Mouse (Mus musculus) megakaryocyte, adult 5-6 weeks (primary cell): ENCODE measurements around the gene Slit1. TPM values are rescaled to one million over a fixed set of nuclear protein-coding genes. Genes with fewer than 3 reads are reported as not detected.

ENCODE experiments used
- ATAC-seq: 2 replicates; pipeline ENCODE4 v1.8.0; 2016; ENCODE audit warnings: mild to moderate bottlenecking, inconsistent platforms; ENCODE audit not compliant: poor library complexity, severe bottlenecking
- total RNA-seq, 2 experiments: library from RNA; stranded (forward) in 1 of 2; stranded (reverse) in 1 of 2; fragments of 153-499, 151-499 nt in 1 of 2; fragments of 221-1000, 200-1000 nt in 1 of 2; gene quantifications; 2 replicates each; pipeline versions ENCODE4 v1.2.3 to v1.2.4; 2015 to 2017

Slit1 gene
- total RNA-seq, 2 experiments from 2014 or later = 0.29 TPM; not detected in 1

- no peak for ATAC-seq
Measured at GRCm38 (mm10) chr19:41556981-41557380, 186.5 kb downstream of the Slit1 start.

Other genes with a start within 250 kb of the Slit1 start
- gene Gm340, start 161.3 kb downstream of the Slit1 start, total RNA-seq (2015) = 9.5 and 11.2 TPM in 2 replicates
- 7.6 and 10.8 TPM in 2 replicates for gene Gm340, start 161.3 kb downstream of the Slit1 start, total RNA-seq (2017)
- 48.5 and 50.3 TPM in 2 replicates for gene Arhgap19, start 58.4 kb upstream of the Slit1 start, total RNA-seq (2015)
- 62.7 and 65.3 TPM in 2 replicates for gene Arhgap19, start 58.4 kb upstream of the Slit1 start, total RNA-seq (2017)
- gene Frat1, start 86.3 kb upstream of the Slit1 start, total RNA-seq (2015) = 5.2 and 6.3 TPM in 2 replicates
- 6.1 and 6.3 TPM in 2 replicates for gene Frat1, start 86.3 kb upstream of the Slit1 start, total RNA-seq (2017)
- 7.7 and 9.5 TPM in 2 replicates for gene Frat2, start 104.5 kb upstream of the Slit1 start, total RNA-seq (2015)
- 9.2 and 9.4 TPM in 2 replicates for gene Frat2, start 104.5 kb upstream of the Slit1 start, total RNA-seq (2017)
- gene Rrp12, start 152.5 kb upstream of the Slit1 start, total RNA-seq (2015) = 2.3 and 3.4 TPM in 2 replicates
- 4.6 and 5.1 TPM in 2 replicates for gene Rrp12, start 152.5 kb upstream of the Slit1 start, total RNA-seq (2017)
- 587 and 602 TPM in 2 replicates for gene Pgam1, start 168.3 kb upstream of the Slit1 start, total RNA-seq (2015)
- gene Pgam1, start 168.3 kb upstream of the Slit1 start, total RNA-seq (2017) = 254 and 291 TPM in 2 replicates
- 37.0 and 38.6 TPM in 2 replicates for gene Exosc1, start 189.8 kb upstream of the Slit1 start, total RNA-seq (2015)
- 29.3 and 40.2 TPM in 2 replicates for gene Exosc1, start 189.8 kb upstream of the Slit1 start, total RNA-seq (2017)
- 25.9 and 36.1 TPM in 2 replicates for gene Zdhhc16, start 189.8 kb upstream of the Slit1 start, total RNA-seq (2015)
- 22.4 and 26.4 TPM in 2 replicates for gene Zdhhc16, start 189.8 kb upstream of the Slit1 start, total RNA-seq (2017)
- 18.5 and 24.7 TPM in 2 replicates for gene Mms19, start 237.5 kb upstream of the Slit1 start, total RNA-seq (2015)
- 21.7 and 33.8 TPM in 2 replicates for gene Mms19, start 237.5 kb upstream of the Slit1 start, total RNA-seq (2017)
- 15.1 and 17.0 TPM in 2 replicates for gene Ubtd1, start 238.1 kb upstream of the Slit1 start, total RNA-seq (2015)
- 11.9 and 12.2 TPM in 2 replicates for gene Ubtd1, start 238.1 kb upstream of the Slit1 start, total RNA-seq (2017)